Mouse (Mus musculus) neural tube, embryonic 15.5 days (tissue): ENCODE measurements around the gene Unk. TPM values are rescaled to one million over a fixed set of nuclear protein-coding genes. Genes with fewer than 3 reads are reported as not detected.

Source experiments
- ATAC-seq: fragments of 200-750 bp; cut with Nextera tagmentation; 2 replicates; pipeline ENCODE4 v1.8.0; 2017; ENCODE audit warnings: mild to moderate bottlenecking, moderate TSS enrichment, moderate library complexity; ENCODE audit not compliant: low FRiP score
- H3K27ac ChIP-seq: fragments of 300-500 bp; sonication (generic); replicated peaks from 2 replicates; pipeline ENCODE4 v1.5.1; 2015; ENCODE audit warnings: mild to moderate bottlenecking, inconsistent platforms
- H3K27me3 ChIP-seq: fragments of 300-500 bp; sonication (generic); replicated peaks from 2 replicates; pipeline ENCODE4 v1.6.1; 2015; ENCODE audit warnings: inconsistent platforms
- H3K36me3 ChIP-seq: fragments of 300-500 bp; sonication (generic); 2 replicates; pipeline ENCODE4 v1.6.1; 2015; ENCODE audit warnings: inconsistent platforms
- H3K4me1 ChIP-seq: fragments of 300-500 bp; sonication (generic); 2 replicates; pipeline ENCODE4 v1.6.1; 2015; ENCODE audit warnings: inconsistent platforms
- H3K4me2 ChIP-seq: fragments of 300-500 bp; sonication (generic); 2 replicates; pipeline ENCODE4 v1.6.1; 2015; ENCODE audit warnings: inconsistent platforms, mild to moderate bottlenecking, moderate library complexity
- H3K4me3 ChIP-seq: fragments of 300-500 bp; sonication (generic); replicated peaks from 2 replicates; pipeline ENCODE4 v1.5.1; 2015; ENCODE audit warnings: mild to moderate bottlenecking, inconsistent platforms
- H3K9ac ChIP-seq: fragments of 300-500 bp; sonication (generic); replicated peaks from 2 replicates; pipeline ENCODE4 v1.6.1; 2015; ENCODE audit warnings: mild to moderate bottlenecking, inconsistent platforms
- H3K9me3 ChIP-seq: fragments of 300-500 bp; sonication (generic); replicated peaks from 2 replicates; pipeline ENCODE4 v1.6.1; 2016; ENCODE audit warnings: inconsistent platforms
- WGBS: fragments of 180-500 bp; shearing (Covaris S2); methylation state at CpG from one replicate; pipeline ENCODE4 v1.1.7; 2015; ENCODE audit warnings: mixed read lengths; 5-methylcytosine and 5-hydroxymethylcytosine counted together
- polyA plus RNA-seq: library from polyadenylated mRNA; unstranded; fragments of >200 nt; fragmentation: Nextera tagmentation; extraction: Ambion mirVana; gene quantifications from 2 replicates; pipeline ENCODE4 v1.2.1, GENCODE M21; 2015

Unk gene
- polyA plus RNA-seq, 1 experiment from 2014 or later = 31.6 TPM

DNA sequence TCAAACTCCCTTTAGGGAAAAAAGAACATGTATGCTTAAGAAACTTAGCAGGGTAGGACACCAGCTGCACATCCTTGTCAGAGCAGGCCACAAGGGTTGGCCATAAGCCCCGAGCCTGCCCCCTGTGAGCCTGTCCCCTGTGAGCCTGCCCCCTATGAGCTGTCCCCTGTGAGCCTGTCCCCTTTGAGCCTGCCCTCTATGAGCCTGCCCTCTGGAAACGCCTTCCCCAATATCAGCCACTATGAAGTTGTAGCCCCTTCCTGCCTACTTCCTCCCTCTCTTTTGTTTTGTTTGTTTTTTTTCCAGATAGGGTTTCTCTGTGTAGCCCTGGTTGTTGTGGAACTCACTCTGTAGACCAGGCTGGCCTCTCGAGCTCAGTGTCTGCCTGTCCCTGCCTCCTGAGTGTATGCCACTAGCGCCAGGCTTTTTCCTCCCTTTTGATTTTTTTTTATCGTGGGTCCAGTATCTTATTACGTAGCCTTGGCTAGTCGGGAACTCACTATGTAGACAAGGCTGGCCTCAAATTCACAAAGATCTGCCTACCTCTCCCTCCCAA lies 44.4 kb downstream of the Unk start:
- H3K27ac ChIP-seq = no peak overlapping the region
- peaks cover 7% of the 10 kb centered on the region for H3K36me3 ChIP-seq
- 75% methylated on average over 7 of the region's 7 CpGs for WGBS
- H3K9ac ChIP-seq = no peak overlapping the region
- H3K4me1 ChIP-seq = peaks cover 18% of the 10 kb centered on the region
- no peak overlapping the region for H3K4me2 ChIP-seq
- H3K4me3 ChIP-seq = no peak overlapping the region
- H3K9me3 ChIP-seq = no peaks in the 10 kb centered on the region
- ATAC-seq = no peak
- no peaks in the 10 kb centered on the region for H3K27me3 ChIP-seq

DNA sequence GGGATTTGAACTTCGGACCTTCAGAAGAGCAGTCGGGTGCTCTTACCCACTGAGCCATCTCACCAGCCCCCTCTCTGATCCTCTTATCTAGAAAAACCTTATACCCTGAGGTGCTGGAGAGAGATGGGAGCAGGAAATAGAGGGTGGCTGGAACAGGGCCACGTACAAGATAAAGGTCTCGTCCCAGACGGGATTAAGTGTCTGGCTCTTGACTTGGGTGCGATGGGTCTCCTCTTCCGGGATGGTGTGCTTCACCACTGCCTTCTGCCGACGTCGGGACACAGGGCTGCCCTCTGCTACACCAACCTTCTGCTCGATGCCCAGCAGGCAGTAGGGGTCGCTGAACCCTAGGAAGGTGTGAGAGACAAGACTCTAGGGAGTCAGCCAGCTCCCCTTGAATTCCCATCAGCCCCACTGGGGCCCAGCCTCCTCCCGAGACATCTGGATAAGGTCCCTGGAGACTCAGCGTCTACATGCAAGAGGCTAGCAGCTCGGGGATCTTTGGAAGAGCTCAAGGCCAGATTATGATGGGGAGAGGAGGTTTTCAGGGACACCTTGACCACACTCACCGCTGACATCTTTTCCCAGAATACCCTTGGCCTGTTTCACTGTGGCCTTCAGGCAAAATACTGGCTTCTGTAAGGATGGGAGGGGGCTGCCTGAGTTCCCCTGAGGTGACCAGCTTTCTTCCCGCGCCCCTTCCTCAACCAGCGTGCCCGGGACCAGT lies 45.6 kb downstream of the Unk start:
- H3K4me3 ChIP-seq = no peak overlapping the region
- no peaks in the 10 kb centered on the region for H3K9me3 ChIP-seq
- H3K27me3 ChIP-seq = no peaks in the 10 kb centered on the region
- peaks cover 19% of the 10 kb centered on the region for H3K36me3 ChIP-seq
- WGBS = 73% methylated on average over 20 of the region's 20 CpGs
- no peak overlapping the region for H3K9ac ChIP-seq
- no peak overlapping the region for H3K27ac ChIP-seq
- peaks cover 19% of the 10 kb centered on the region for H3K4me1 ChIP-seq
- no peak overlapping the region for H3K4me2 ChIP-seq
- ATAC-seq = no peak

DNA sequence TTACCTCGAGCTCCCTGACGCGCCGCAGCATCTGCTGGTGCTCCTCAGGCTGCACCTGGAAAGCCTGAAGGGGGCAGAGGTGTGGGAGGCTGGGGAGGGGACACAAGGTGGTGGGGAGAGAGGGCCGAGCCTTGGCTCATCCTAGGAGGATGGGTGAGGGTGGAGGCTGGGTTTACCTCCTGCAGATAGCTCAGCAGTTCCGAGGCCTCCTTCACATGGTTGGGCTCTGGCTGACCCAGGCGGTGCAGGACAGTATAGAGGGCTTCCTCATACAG lies 46.1 kb downstream of the Unk start:
- Histone ChIP-seq H3K4me3 (no peak overlapping the region), H3K4me2 (no peak overlapping the region), H3K4me1 (peaks cover 19% of the 10 kb centered on the region), H3K9ac (no peak overlapping the region), H3K9me3 (no peaks in the 10 kb centered on the region), H3K27me3 (no peaks in the 10 kb centered on the region), H3K36me3 (peaks cover 24% of the 10 kb centered on the region), H3K27ac (no peak overlapping the region)
- ATAC-seq = no peak
- WGBS = 75% methylated on average over 7 of the region's 7 CpGs

DNA sequence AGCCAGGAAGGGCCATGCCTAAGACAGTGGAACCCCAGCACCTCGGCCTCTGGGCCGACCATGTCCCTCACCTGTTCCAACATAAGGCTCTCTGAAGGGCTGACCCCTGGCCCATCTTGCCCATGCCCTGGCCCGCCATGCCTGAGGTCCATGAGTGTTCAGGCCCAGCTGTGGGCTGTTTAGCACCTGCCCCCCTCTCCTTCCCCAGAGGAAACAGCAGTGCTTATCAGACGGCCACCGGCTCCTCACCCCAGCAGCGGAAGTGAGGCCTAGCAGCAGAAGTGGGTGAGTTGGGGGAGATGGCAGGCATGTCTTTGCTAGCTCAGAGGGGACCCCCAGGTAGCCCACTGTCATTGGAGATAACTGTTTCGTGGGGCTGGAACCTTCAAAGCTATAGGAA lies 46.7 kb downstream of the Unk start:
- H3K4me1 ChIP-seq = peaks cover 19% of the 10 kb centered on the region
- no peak overlapping the region for H3K27ac ChIP-seq
- 88% methylated on average over 7 of the region's 7 CpGs for WGBS
- no peaks in the 10 kb centered on the region for H3K9me3 ChIP-seq
- no peak overlapping the region for H3K4me3 ChIP-seq
- 0 out of 2 replicates have a peak overlapping the region, but pooled peaks have one; percentile 5 for H3K4me2 ChIP-seq
- H3K36me3 ChIP-seq = peaks cover 30% of the 10 kb centered on the region
- no peaks in the 10 kb centered on the region for H3K27me3 ChIP-seq
- no peak overlapping the region for H3K9ac ChIP-seq
- ATAC-seq = no peak

DNA sequence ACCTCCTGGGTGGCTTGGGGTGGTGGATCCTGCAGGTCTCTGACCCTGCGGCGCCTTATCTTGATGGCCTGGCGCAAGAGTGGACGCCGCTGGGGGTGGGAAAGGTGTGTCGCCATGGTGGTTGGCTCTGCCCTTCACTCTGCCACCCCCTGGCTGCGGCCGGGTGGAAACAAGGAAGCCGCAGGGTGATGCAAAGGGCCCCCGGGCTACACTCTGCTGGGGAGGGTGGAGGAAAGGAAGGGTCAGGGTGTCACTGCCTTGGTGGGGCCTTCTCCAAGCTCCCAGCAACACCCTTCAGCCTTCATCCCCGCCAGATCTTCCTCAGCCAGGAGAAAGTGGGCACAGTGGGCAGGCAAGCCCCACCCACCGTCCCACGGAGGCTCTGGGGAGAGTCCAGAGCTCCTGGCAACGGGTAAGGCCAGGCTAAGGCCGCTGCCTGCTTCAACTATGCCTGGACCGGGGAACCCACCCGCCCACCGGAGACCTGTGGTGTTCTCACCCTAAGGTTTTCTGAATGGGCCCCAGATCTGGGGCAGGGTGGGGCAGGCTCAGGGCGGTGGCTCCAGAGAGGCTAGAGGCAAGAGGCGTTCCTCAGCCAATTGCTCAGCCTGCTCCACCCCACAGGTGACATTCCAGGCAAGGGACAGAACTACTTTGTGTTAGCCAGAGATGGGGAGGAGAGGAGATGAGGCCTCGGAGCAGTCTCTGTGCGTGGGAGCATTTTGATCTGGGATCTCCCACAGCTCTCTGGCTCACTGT lies 47.5 kb downstream of the Unk start, which contains the start of gene Unc13d:
Gene Unc13d, minus strand, starts transcription at position 516 of the 759 bp plus-strand sequence.
- 0 out of 2 replicates have a peak, but pooled peaks have one; percentile 16 for ATAC-seq
- Histone ChIP-seq H3K27ac (peak within 1 kb of the TSS; percentile 68), H3K9ac (peak within 1 kb of the TSS; percentile 57), H3K36me3 (peaks cover 38% of the 10 kb centered on the region), H3K9me3 (no peaks in the 10 kb centered on the region), H3K27me3 (no peaks in the 10 kb centered on the region), H3K4me2 (peak within 1 kb of the TSS; percentile 59), H3K4me1 (peaks cover 19% of the 10 kb centered on the region), H3K4me3 (peak within 1 kb of the TSS; percentile 28)
- WGBS = 63% methylated on average over 22 of the region's 22 CpGs

DNA sequence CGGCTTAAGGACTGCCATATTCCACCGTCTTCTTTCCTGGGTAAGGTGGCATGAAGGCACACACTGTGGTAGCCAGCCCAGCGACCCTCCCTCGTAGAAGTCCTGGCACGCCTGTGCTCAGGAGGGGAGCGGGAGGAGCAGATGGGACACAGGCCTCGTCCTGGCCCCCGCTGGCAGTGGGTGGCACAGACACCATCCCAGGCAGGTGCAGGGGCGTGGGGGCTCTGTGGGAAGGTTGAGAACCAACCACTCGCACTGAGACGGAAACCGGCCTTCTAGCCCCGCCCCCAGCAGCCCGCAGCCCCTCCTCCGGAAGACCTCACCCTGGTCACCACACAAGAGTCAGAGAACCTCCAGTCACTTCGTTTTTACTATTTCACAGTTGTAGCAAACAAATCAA lies 48.1 kb downstream of the Unk start:
- Histone ChIP-seq H3K4me3 (peak overlapping the region; percentile 28), H3K4me2 (peak overlapping the region; percentile 59), H3K27me3 (no peaks in the 10 kb centered on the region), H3K9me3 (no peaks in the 10 kb centered on the region), H3K36me3 (peaks cover 42% of the 10 kb centered on the region), H3K9ac (peak overlapping the region; percentile 57), H3K27ac (peak overlapping the region; percentile 68; the same call in 1 of the 2 replicates), H3K4me1 (peaks cover 19% of the 10 kb centered on the region)
- peak; percentile 22; the same call in 1 of the 2 replicates for ATAC-seq
- WGBS = 6% methylated on average over 16 of the region's 16 CpGs

DNA sequence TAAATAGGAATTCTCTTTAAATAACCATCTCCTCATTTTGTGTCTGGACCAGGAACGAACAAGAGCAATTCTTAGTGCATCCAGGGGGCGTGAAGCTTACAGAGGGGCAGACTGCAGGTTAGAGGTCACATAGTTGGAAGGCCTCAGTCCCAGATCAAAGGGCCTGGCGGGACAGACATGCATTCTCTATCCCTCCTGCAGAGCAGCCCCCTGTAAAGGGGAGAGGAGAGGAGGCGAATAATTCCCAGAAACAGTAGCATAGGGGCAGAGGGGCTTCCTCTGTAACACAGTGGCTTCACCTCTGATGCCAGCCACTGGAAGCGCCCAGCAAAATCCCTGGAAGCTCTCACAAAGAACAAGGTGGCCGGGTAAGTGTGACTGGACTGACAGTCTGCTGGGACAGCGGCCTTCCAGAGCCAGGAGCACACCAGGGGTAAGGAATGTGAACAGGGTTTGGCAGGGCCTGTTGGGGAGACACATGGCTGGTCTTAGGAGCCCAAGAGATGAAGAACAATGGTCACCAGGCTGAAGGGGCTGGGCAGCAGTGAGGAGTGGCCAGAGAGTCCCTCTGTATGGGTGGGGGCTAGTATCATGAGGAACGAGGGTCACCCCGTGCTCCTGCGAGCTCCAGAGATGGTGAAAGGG lies 48.7 kb downstream of the Unk start:
- H3K9me3 ChIP-seq = no peaks in the 10 kb centered on the region
- peaks cover 19% of the 10 kb centered on the region for H3K4me1 ChIP-seq
- H3K27ac ChIP-seq = 0 out of 2 replicates have a peak overlapping the region, but pooled peaks have one; percentile 23
- ATAC-seq = no peak
- no peak overlapping the region for H3K4me3 ChIP-seq
- H3K27me3 ChIP-seq = no peaks in the 10 kb centered on the region
- 30% methylated on average over 10 of the region's 10 CpGs for WGBS
- H3K36me3 ChIP-seq = peaks cover 47% of the 10 kb centered on the region
- H3K9ac ChIP-seq = no peak overlapping the region
- no peak overlapping the region for H3K4me2 ChIP-seq

DNA sequence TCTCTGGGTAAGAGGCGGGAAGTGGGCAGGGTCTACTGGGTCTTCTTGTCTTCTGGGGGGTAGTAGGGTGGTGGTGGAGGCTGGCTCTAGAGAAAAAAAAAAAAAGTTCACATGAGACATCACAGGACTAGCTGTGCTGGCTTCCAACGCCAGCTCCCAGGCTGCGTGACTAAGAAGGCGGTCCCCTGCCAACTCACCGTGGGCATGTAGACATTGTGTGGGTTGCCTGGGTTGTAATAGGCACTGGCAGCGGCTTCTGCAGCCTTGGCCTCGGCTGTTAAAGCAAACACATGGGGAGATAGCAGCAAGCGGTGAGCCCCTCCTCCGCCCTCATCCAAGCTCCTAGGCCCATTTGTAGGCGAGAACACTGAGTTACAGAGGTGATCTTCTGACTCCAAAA lies 49.4 kb downstream of the Unk start:
- 71% methylated on average over 10 of the region's 10 CpGs for WGBS
- Histone ChIP-seq H3K9ac (no peak overlapping the region), H3K9me3 (no peaks in the 10 kb centered on the region), H3K27me3 (no peaks in the 10 kb centered on the region), H3K4me3 (no peak overlapping the region), H3K4me1 (peaks cover 19% of the 10 kb centered on the region), H3K36me3 (peaks cover 48% of the 10 kb centered on the region), H3K4me2 (no peak overlapping the region), H3K27ac (0 out of 2 replicates have a peak overlapping the region, but pooled peaks have one; percentile 23)
- no peak for ATAC-seq

DNA sequence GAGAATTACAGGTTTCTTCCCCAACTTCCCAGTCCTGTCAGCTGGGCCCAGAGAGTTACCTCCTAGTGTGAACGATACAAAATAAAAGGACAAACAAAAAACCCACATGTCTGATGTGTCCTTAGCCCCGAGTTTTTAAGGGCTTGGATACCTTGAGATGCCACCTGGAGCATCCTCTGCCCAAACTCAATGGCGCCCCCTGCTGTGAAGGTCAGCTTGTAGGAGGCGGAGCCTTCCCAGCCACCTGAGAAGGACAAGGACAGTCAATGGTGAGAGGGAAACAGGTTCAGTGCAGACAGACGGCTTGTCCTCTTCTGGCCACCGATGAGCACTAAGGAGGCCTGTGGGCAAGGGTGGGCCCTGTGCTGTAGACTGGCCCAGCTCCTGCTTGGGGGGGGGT lies 51.0 kb downstream of the Unk start:
- WGBS = 72% methylated on average over 6 of the region's 6 CpGs
- H3K9me3 ChIP-seq = no peaks in the 10 kb centered on the region
- H3K36me3 ChIP-seq = peaks cover 48% of the 10 kb centered on the region

DNA sequence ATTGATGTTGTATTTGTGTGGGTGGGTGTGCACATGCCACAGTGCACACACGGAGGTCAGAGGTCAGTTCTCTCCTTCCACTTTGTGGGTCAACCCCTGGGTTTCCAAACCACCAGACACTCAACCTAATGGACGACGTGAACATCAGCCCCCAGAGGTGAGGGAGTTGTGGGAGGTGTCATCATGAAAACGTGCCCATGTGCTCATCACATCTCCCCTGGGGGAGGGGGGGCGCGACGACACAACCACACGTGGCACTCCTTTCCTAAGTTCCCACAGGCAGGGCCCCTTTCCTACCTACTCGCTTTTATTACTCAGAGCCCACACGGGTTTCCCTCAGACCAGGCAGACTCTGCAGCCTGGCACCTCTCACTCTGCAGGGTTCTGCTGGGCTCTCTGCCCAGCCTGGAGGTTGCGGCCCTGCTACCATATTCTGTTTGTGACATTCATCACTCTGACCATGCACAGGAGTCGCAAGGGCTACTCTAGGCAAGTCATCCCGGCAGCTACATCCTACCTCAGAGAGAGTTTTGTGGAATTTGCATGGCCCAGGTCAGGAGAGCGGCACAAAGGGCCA lies 53.1 kb downstream of the Unk start:
- no peaks in the 10 kb centered on the region for H3K9me3 ChIP-seq
- H3K36me3 ChIP-seq = peaks cover 48% of the 10 kb centered on the region
- no peaks in the 10 kb centered on the region for H3K27me3 ChIP-seq
- H3K27ac ChIP-seq = no peak overlapping the region
- peaks cover 34% of the 10 kb centered on the region for H3K4me1 ChIP-seq
- WGBS = 92% methylated on average over 14 of the region's 14 CpGs
- H3K4me3 ChIP-seq = no peak overlapping the region
- H3K4me2 ChIP-seq = no peak overlapping the region
- no peak overlapping the region for H3K9ac ChIP-seq
- ATAC-seq = no peak

More for the DNA sequence above, 51.0 kb downstream of the Unk start:
- Histone ChIP-seq H3K4me3 (no peak overlapping the region), H3K4me1 (peaks cover 31% of the 10 kb centered on the region), H3K9ac (no peak overlapping the region), H3K27ac (no peak overlapping the region), H3K4me2 (no peak overlapping the region), H3K27me3 (no peaks in the 10 kb centered on the region)
- no peak for ATAC-seq

DNA sequence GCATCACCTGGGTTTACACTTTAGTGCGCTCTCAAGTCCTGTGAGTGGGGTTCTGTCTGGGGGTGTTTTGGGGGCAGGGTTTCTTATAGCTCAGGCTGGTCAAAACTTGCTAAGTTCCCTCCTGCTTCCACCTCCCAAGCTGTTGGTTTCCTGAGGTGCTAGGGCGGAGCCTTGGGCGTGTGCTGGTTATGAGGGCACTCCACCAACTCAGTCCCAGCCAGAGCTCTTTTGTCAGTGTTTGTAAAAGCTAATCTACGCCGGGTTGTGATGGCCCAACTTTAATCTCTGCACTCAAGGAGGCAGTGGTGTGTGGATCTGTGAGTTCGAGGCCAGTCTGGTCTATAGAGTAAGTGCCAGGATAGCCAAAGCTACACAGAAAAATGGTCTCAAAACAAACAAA lies 54.0 kb downstream of the Unk start:
- ATAC-seq = no peak
- Histone ChIP-seq H3K4me2 (no peak overlapping the region), H3K36me3 (peaks cover 45% of the 10 kb centered on the region), H3K9ac (no peak overlapping the region), H3K4me1 (peaks cover 26% of the 10 kb centered on the region), H3K27ac (no peak overlapping the region), H3K4me3 (no peak overlapping the region), H3K27me3 (no peaks in the 10 kb centered on the region), H3K9me3 (no peaks in the 10 kb centered on the region)
- 90% methylated on average over 6 of the region's 6 CpGs for WGBS
